Mouse (Mus musculus) embryonic facial prominence, embryonic 10.5 days (tissue): ENCODE measurements at regions not wholly inside any gene's neighbourhood (a gene's known extent, or its start where the extent isn't known, plus 50 kb on each side); places are given as distances from the start of the nearest gene placed in this dataset.

Source experiments
- DNase-seq: peaks from one replicate; pipeline ENCODE4 v3.0.0-alpha.2; 2017; ENCODE audit warnings: low spot score
- H3K27ac ChIP-seq: fragments of 300-500 bp; sonication (generic); replicated peaks from 2 replicates; pipeline ENCODE4 v1.5.1; 2016; ENCODE audit warnings: mild to moderate bottlenecking
- H3K27me3 ChIP-seq: fragments of 300-500 bp; sonication (generic); replicated peaks from 2 replicates; pipeline ENCODE4 v1.6.1; 2016; ENCODE audit warnings: low read depth, mild to moderate bottlenecking; ENCODE audit not compliant: poor library complexity, severe bottlenecking
- H3K36me3 ChIP-seq: fragments of 300-500 bp; sonication (generic); replicated peaks from 2 replicates; pipeline ENCODE4 v1.6.1; 2016; ENCODE audit warnings: mild to moderate bottlenecking, moderate library complexity
- H3K4me1 ChIP-seq: fragments of 300-500 bp; sonication (generic); 2 replicates; pipeline ENCODE4 v1.6.1; 2016
- H3K4me3 ChIP-seq: fragments of 300-500 bp; sonication (generic); 2 replicates; pipeline ENCODE4 v1.5.1; 2016; ENCODE audit warnings: mild to moderate bottlenecking, moderate library complexity
- H3K9me3 ChIP-seq: fragments of 300-500 bp; sonication (generic); 2 replicates; pipeline ENCODE4 v1.6.1; 2016; ENCODE audit warnings: mild to moderate bottlenecking
- WGBS: fragments of 180-500 bp; shearing (Covaris S2); methylation state at CpG from one replicate; pipeline ENCODE4 v1.1.7; 2016; 5-methylcytosine and 5-hydroxymethylcytosine counted together

GRCm38 (mm10) chrX:158236206-158236605 lies 193.1 kb upstream of the Cnksr2 start:
- Histone ChIP-seq H3K27me3 (peaks cover 13% of the 10 kb centered on the region), H3K27ac (no peak overlapping the region), H3K36me3 (no peaks in the 10 kb centered on the region), H3K4me1 (0 out of 2 replicates have a peak, but pooled peaks cover 3% of the 10 kb centered on the region), H3K4me3 (no peak overlapping the region), H3K9me3 (no peaks in the 10 kb centered on the region)
- 38% methylated on average over 5 of the region's 5 CpGs for WGBS
- DNase-seq, result peak; percentile 8

GRCm38 (mm10) chrX:158209167-158209566 lies 166.1 kb upstream of the Cnksr2 start:
- DNase-seq, result no peak
- H3K36me3 ChIP-seq, result no peaks in the 10 kb centered on the region
- no peaks in the 10 kb centered on the region for H3K27me3 ChIP-seq
- WGBS, result 75% methylated on average over 2 of the region's 2 CpGs
- H3K9me3 ChIP-seq, result no peaks in the 10 kb centered on the region
- no peaks in the 10 kb centered on the region for H3K4me1 ChIP-seq
- H3K4me3 ChIP-seq, result no peak overlapping the region
- H3K27ac ChIP-seq, result no peak overlapping the region

- no peak overlapping the region for H3K27ac ChIP-seq
- H3K9me3 ChIP-seq, result no peaks in the 10 kb centered on the region
- H3K36me3 ChIP-seq, result no peaks in the 10 kb centered on the region
- no peaks in the 10 kb centered on the region for H3K4me1 ChIP-seq
- H3K4me3 ChIP-seq, result no peak overlapping the region
- no peak for DNase-seq
- no peaks in the 10 kb centered on the region for H3K27me3 ChIP-seq
- 64% methylated on average over 1 of the region's 1 CpGs for WGBS
Observed at GRCm38 (mm10) chrX:158195536-158195935, 152.4 kb upstream of the Cnksr2 start.

- DNase-seq, result no peak
- WGBS, result 63% methylated on average over 4 of the region's 4 CpGs
- H3K9me3 ChIP-seq, result no peaks in the 10 kb centered on the region
Observed at GRCm38 (mm10) chrX:158181486-158181885, 138.4 kb upstream of the Cnksr2 start.

GRCm38 (mm10) chrX:158180356-158180755 lies 137.3 kb upstream of the Cnksr2 start:
- no peaks in the 10 kb centered on the region for H3K4me1 ChIP-seq
- H3K36me3 ChIP-seq, result no peaks in the 10 kb centered on the region
- H3K27me3 ChIP-seq, result no peaks in the 10 kb centered on the region
- no peak for DNase-seq
- no peaks in the 10 kb centered on the region for H3K9me3 ChIP-seq
- WGBS, result 89% methylated on average over 1 of the region's 1 CpGs
- H3K4me3 ChIP-seq, result no peak overlapping the region
- no peak overlapping the region for H3K27ac ChIP-seq

More at GRCm38 (mm10) chrX:158181486-158181885, 138.4 kb upstream of the Cnksr2 start:
- no peak overlapping the region for H3K4me3 ChIP-seq
- H3K27me3 ChIP-seq, result no peaks in the 10 kb centered on the region
- no peak overlapping the region for H3K27ac ChIP-seq
- no peaks in the 10 kb centered on the region for H3K36me3 ChIP-seq
- H3K4me1 ChIP-seq, result no peaks in the 10 kb centered on the region

- Histone ChIP-seq H3K27me3 (no peaks in the 10 kb centered on the region), H3K9me3 (no peaks in the 10 kb centered on the region), H3K36me3 (no peaks in the 10 kb centered on the region), H3K4me3 (no peak overlapping the region), H3K27ac (no peak overlapping the region), H3K4me1 (no peaks in the 10 kb centered on the region)
- 73% methylated on average over 3 of the region's 3 CpGs for WGBS
- DNase-seq, result no peak
Observed at GRCm38 (mm10) chrX:158135870-158136557, 92.9 kb upstream of the Cnksr2 start.

GRCm38 (mm10) chrX:158133526-158133925 lies 90.4 kb upstream of the Cnksr2 start:
- Histone ChIP-seq H3K27me3 (no peaks in the 10 kb centered on the region), H3K36me3 (no peaks in the 10 kb centered on the region), H3K27ac (no peak overlapping the region), H3K4me1 (no peaks in the 10 kb centered on the region), H3K9me3 (no peaks in the 10 kb centered on the region), H3K4me3 (no peak overlapping the region)
- WGBS, result 85% methylated on average over 2 of the region's 2 CpGs
- DNase-seq, result no peak
